Comparison of ENCODE assay signal across 8 mouse cellular contexts in the genomic region with DNA sequence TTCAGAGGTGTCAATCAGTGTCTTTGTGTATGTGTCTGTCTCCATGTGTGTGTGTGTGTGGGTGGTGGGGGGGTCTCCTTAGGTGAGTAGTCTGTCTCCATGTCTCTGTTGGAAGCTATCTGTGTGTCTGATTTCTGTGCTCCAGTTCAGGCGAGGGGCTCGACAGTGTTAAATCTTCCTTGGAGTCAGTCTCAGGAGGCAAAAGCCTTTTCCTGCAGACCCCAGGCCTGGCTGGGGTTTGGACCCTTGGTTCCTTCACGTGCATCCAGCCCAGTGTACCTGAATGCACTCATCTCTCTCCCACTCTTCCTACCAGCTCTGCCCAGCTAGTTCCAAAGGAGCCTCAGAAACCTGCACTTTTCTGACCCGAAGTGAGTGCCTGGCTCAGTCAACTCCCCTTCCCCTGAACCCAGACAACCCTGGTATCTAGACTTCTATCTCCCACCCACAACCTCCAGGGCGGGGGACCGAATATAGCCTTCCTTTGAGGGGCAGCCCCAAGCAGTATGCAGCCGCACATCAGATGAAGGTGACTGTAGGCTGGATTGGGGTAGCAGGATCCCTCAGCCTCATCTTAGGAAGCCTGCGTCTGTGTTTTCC. TPM values are rescaled to one million over a fixed set of nuclear protein-coding genes. Genes with fewer than 3 reads are reported as not detected.
A peak's percentile ranks its signal among the peaks of the same experiment; 100 is the strongest.
DNase-seq lines count a peak whose midpoint lies in the region; ATAC-seq and TF ChIP-seq lines count a peak whose summit lies in the region.

No protein-coding gene starts in this region.

- WGBS in kidney, adult 2 months: 31% methylated on average over 8 of the region's 8 CpGs
- 6% methylated on average over 8 of the region's 8 CpGs for WGBS in heart, postnatal 0 days
- WGBS in liver, postnatal 0 days (ENCODE audit: insufficient replicate concordance): 15% methylated on average over 8 of the region's 8 CpGs

- H3K4me3 ChIP-seq in kidney, adult 2 months (ENCODE audit: insufficient read depth, low read depth, low read length): peak overlapping the region; percentile 45
- H3K4me3 ChIP-seq in heart, postnatal 0 days (ENCODE audit: low read depth, low read length): peak overlapping the region; percentile 86
- H3K4me3 ChIP-seq in liver, postnatal 0 days (ENCODE audit: low read depth, low read length): peak overlapping the region; percentile 53

- no peak for DNase-seq in kidney, adult 2 months
- no peak for DNase-seq in kidney, adult 11 months
- peak; percentile 48 for DNase-seq in brain, embryonic 14.5 days (ENCODE audit: low read depth)
- DNase-seq in heart, postnatal 0 days (ENCODE audit: low spot score): no peak
- peak; percentile 10 for DNase-seq in liver, postnatal 0 days
- no peak for DNase-seq in adrenal gland, adult 18-20 months (ENCODE audit: low spot score in 2 of 2)
- DNase-seq in kidney, postnatal 25 days: no peak

- no peaks in the 10 kb centered on the region for H3K4me1 ChIP-seq in kidney, adult 2 months (ENCODE audit: control insufficient read depth, insufficient read depth, low read length)
- peaks cover 19% of the 10 kb centered on the region for H3K4me1 ChIP-seq in heart, postnatal 0 days (ENCODE audit: control insufficient read depth, insufficient read depth)
- peaks cover 5% of the 10 kb centered on the region for H3K4me1 ChIP-seq in liver, postnatal 0 days (ENCODE audit: insufficient read depth)

- no peak for TF ChIP-seq POLR2A in kidney, adult 2 months (IDR thresholded peaks at IDR 0.05; ENCODE audit: low read depth, low read length)
- no peak for TF ChIP-seq POLR2A in brain, embryonic 14.5 days (IDR thresholded peaks at IDR 0.05; ENCODE audit: borderline replicate concordance, extremely low read depth, insufficient read depth, insufficient read length, poor library complexity, severe bottlenecking)

- H3K36me3 ChIP-seq in kidney, adult 2 months (ENCODE audit: control insufficient read depth, insufficient read depth, low read length): no peaks in the 10 kb centered on the region
- no peaks in the 10 kb centered on the region for H3K36me3 ChIP-seq in heart, postnatal 0 days (replicated peaks; ENCODE audit: control insufficient read depth, insufficient read depth, low read length)
- no peaks in the 10 kb centered on the region for H3K36me3 ChIP-seq in liver, postnatal 0 days (replicated peaks; ENCODE audit: insufficient read depth, low read length)

- peak overlapping the region; percentile 93 for H3K4me2 ChIP-seq in heart, postnatal 0 days (ENCODE audit: low read depth, low read length)
- peak overlapping the region; percentile 72 for H3K4me2 ChIP-seq in liver, postnatal 0 days (ENCODE audit: low read depth, low read length)

- no peaks in the 10 kb centered on the region for H3K27me3 ChIP-seq in kidney, adult 2 months (replicated peaks; ENCODE audit: control insufficient read depth, insufficient read depth, low read length)
- no peaks in the 10 kb centered on the region for H3K27me3 ChIP-seq in heart, postnatal 0 days (ENCODE audit: control insufficient read depth, insufficient read depth, low read length)
- H3K27me3 ChIP-seq in liver, postnatal 0 days (ENCODE audit: insufficient read depth, low read length): peaks cover 45% of the 10 kb centered on the region

- ATAC-seq in heart, postnatal 0 days (ENCODE audit: insufficient read depth, low read depth): no peak
- no peak for ATAC-seq in liver, postnatal 0 days
- no peak for ATAC-seq in CD4-positive, CD25-positive, alpha-beta regulatory T cell, adult 4 months

- no peak for TF ChIP-seq CTCF in kidney, adult 2 months (conservative IDR thresholded peaks at IDR 0.05; ENCODE audit: insufficient read depth, insufficient read length, low read depth, low read length)
- TF ChIP-seq CTCF in brain, embryonic 14.5 days (IDR thresholded peaks at IDR 0.05; ENCODE audit: borderline replicate concordance, extremely low read depth, insufficient read depth, insufficient read length): no peak
- TF ChIP-seq CTCF in heart, postnatal 0 days (IDR thresholded peaks at IDR 0.05; ENCODE audit: low read depth): no peak
- TF ChIP-seq CTCF in liver, postnatal 0 days (IDR thresholded peaks at IDR 0.05; ENCODE audit: low read depth): no peak

- H3K9ac ChIP-seq in heart, postnatal 0 days (replicated peaks; ENCODE audit: low read depth, low read length): peak overlapping the region; percentile 80
- H3K9ac ChIP-seq in liver, postnatal 0 days (replicated peaks): peak overlapping the region; percentile 51; the same call in 1 of the 2 replicates

- H3K27ac ChIP-seq in kidney, adult 2 months (ENCODE audit: insufficient read depth, low read depth, low read length): no peak overlapping the region
- H3K27ac ChIP-seq in heart, postnatal 0 days (ENCODE audit: low read depth): peak overlapping the region; percentile 66
- no peak overlapping the region for H3K27ac ChIP-seq in liver, postnatal 0 days (ENCODE audit: low read depth)

- no peak for TF ChIP-seq EP300 in heart, postnatal 0 days (IDR thresholded peaks at IDR 0.05; ENCODE audit: low read depth)
- no peak for TF ChIP-seq EP300 in liver, postnatal 0 days (IDR thresholded peaks at IDR 0.05; ENCODE audit: low read depth)

- H3K9me3 ChIP-seq in heart, postnatal 0 days (replicated peaks; ENCODE audit: control insufficient read depth, low read length): no peaks in the 10 kb centered on the region
- no peaks in the 10 kb centered on the region for H3K9me3 ChIP-seq in liver, postnatal 0 days (ENCODE audit: low read length)

RNA-seq across cellular contexts. Expression of a gene that starts 1.0 kb away (rescaled TPM):
- 10.0 and 10.2 TPM in 2 replicates for polyA plus RNA-seq in kidney, adult 2 months (2012; rRNA removed)
- polyA plus RNA-seq in brain, embryonic 14.5 days (2012; rRNA removed): 19.3 and 22.9 TPM in 2 replicates
- total RNA-seq in heart, postnatal 0 days (2014; rRNA removed; ENCODE audit: low replicate concordance): 13.9 and 23.2 TPM in 2 replicates
- polyA plus RNA-seq in heart, postnatal 0 days (2015; fragmentation: Nextera tagmentation; extraction: Ambion mirVana): 2.6 and 3.5 TPM in 2 replicates
- 0.67 and 0.73 TPM in 2 replicates for polyA plus RNA-seq in liver, postnatal 0 days (2015; fragmentation: Nextera tagmentation; extraction: Ambion mirVana)
- 10 to 100 TPM; 11.6 to 13.8 TPM for total RNA-seq in adrenal gland, adult 18-20 months (2021)
- not detected for polyA plus RNA-seq in CD4-positive, CD25-positive, alpha-beta regulatory T cell, adult 4 months (2017; shearing (Covaris generic))

Comparison
In these comparisons a context has a peak if more than half of its experiments do, and no peak if none do; other contexts are left out.
1. DNase-seq: peak in brain, embryonic 14.5 days (single experiment) and liver, postnatal 0 days (single experiment); none in kidney, adult 2 months (single experiment), kidney, adult 11 months (single experiment), heart, postnatal 0 days (single experiment), adrenal gland, adult 18-20 months (0 of 2) and kidney, postnatal 25 days (0 of 2).
2. Peak in every context shown above with its lines, with median percentiles within 50 percentile points of each other: H3K4me3 ChIP-seq.